Mouse (Mus musculus): ENCODE results near the gene Wfdc13. TPM values are rescaled to one million over a fixed set of nuclear protein-coding genes. Genes with fewer than 3 reads are reported as not detected.

The Wfdc13 gene
- polyA plus RNA-seq (2017; shearing (Covaris generic)), result 1.3 TPM

DNA sequence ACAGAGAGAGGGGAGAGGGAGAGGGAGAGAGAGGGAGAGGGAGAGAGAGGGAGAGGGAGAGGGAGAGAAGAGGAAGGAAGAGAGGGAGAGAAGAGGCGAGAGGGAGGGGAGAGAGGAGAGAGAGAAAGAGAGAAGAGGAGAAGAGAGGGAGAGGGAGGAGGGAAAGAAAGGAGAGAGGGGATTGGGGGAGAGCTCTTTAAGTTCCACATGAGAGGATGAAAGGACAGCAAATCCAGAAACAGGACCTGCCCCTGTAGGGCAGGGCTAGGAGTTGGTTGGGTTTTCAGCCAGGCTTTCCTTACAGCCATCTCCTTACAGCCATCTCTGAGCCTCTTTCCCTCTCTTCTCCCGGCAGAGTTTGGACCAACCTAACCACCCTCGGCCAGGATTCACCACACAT lies at the start of gene Wfdc13:
Gene Wfdc13, plus strand, starts transcription at position 301 of the 400 bp plus-strand sequence.

DNA sequence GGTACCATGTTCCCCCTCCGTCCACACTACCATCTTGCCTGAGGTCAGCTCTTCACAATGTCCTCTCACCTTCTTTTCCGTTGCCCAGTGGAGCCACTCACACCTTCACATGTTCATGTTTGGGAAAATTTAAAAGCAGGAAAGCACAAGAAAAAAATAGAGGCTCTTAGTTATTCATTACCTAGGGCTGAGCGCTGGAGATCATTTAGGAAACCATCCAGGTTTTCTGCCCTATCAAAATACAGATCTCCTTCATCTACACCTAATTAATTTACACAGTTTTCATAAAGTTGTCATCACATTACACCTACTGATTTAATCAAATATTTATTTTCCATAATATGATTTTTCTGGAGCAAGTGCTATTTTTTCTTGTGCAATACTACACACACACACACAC lies 46.2 kb upstream of the Wfdc13 start, which contains the start of gene Wfdc16:
Gene Wfdc16, minus strand, starts transcription at position 101 of the 400 bp plus-strand sequence.

DNA sequence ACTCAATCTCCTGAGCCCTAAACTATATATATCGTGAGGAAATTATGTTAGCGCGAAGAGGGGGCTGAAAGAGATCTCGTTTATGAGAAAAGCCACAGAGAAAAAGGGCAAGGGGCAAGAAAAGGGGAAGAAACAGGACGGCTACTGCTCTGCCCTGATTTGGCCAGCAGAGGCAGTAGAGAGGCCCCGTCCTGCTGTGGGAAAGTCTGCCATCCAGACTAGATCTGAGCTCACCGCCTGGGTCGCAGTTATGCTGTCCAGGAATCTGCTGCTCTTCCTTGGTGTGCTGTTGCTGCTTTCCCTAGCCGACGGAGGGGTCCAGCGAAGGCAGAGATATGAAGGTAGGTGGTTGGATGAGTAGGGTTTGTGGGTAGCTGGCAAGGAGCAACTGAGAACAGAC lies 29.0 kb upstream of the Wfdc13 start, which contains the start of gene Wfdc10:
Gene Wfdc10, plus strand, starts transcription at position 189 of the 400 bp plus-strand sequence.

DNA sequence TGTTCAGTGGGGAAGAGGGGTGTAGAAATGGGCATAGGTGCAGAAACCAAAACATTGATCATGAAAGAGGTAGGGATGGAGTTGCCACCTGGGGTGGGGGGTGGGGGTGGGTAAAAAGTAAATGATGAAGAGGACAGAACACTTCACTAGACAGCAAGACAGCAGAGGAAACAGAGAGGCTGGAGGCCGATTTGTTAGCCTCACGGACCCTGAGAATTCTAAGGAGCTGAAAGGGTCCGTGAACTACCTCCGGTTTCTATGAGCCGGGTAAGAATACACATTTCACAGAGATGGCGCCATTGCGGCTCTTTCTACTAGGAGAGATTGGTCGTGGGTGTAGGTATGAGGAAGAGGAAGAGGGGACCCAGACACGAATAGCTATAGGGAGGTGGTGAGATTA lies 28.4 kb upstream of the Wfdc13 start, which contains the start of gene Wfdc9:
Gene Wfdc9, minus strand, starts transcription at position 101 of the 400 bp plus-strand sequence.

DNA sequence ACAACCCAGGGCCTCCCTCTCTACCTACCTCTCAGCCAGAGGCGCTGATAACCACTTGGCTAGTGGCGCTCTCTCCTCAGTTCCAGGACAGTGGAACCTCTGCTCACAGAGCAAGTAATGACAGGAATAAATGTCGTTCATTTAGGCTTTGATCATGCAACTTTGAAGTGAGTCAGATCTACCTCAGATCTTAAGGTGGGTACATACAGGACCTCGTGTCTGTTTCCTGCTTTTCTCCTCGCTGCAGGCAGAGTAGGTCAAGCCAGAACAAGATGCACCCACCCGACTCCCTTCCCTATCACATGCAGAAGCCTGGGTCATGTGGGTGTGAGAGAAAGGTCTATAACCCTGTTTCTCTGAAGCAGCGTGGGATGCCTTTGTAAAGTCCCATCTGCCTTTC lies 10.9 kb upstream of the Wfdc13 start, which contains the start of gene Wfdc11:
Gene Wfdc11, minus strand, starts transcription at position 101 of the 400 bp plus-strand sequence.

DNA sequence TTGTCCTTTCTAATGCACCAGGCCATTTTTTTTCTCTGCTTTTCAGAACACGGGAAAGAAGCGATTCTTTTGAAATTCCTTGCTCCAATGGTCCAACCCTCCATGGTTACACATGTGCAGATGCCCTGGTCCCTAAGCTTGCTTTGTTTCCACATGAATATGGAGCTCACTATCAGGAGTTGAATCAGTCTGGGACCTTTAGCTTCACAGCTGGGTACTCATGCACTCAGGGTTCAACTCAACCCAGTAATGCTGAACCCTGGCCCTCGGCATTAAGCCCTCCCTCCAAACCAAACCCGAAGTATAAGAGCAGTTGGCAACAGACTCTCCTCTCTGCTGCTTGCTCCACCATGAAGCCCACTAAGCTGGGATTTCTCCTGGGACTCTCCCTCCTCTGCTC lies 13.3 kb downstream of the Wfdc13 start, which contains the start of gene Spint4:
Gene Spint4, plus strand, starts transcription at position 301 of the 400 bp plus-strand sequence.

DNA sequence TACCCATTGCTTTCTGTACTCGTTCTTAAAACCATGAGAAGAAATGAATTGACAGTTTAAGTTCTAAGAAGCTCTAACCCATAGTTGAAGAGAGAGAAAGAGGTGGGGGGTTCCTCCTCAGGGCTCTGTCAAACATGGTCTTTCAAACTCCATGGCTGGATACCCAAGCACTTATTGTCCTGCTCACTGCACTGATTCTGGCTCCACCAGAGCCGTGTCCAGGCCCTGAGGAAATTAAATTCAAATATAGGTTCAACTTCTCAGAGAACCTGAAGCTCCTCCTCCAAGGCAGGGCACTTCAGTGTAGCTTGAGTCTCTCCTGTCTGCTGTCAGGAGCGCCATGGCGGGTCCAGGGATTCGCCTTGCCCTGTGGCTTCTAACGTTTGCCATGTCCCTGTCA lies 30.1 kb downstream of the Wfdc13 start, which contains the start of gene Spint5:
Gene Spint5, plus strand, starts transcription at position 301 of the 400 bp plus-strand sequence.

Other genes starting within 250 kb of the Wfdc13 start
- gene Sdc4, start 241.2 kb upstream of the Wfdc13 start, polyA plus RNA-seq (2017; shearing (Covaris generic)), result 0.63 TPM
- 86.9 TPM for gene Sys1, start 228.1 kb upstream of the Wfdc13 start, polyA plus RNA-seq (2017; shearing (Covaris generic))
- gene Gm20458, start 224.1 kb upstream of the Wfdc13 start, polyA plus RNA-seq (2017; shearing (Covaris generic)), result 11.7 TPM
- 0.41 TPM for gene Trp53tg5, start 211.4 kb upstream of the Wfdc13 start, polyA plus RNA-seq (2017; shearing (Covaris generic))
- 1.6 TPM for gene Dbndd2, start 199.0 kb upstream of the Wfdc13 start, polyA plus RNA-seq (2017; shearing (Covaris generic))
- 12.8 TPM for gene Pigt, start 187.6 kb upstream of the Wfdc13 start, polyA plus RNA-seq (2017; shearing (Covaris generic))
- not detected for gene Wfdc2, start 122.7 kb upstream of the Wfdc13 start, polyA plus RNA-seq (2017; shearing (Covaris generic))
- not detected for gene Spint3, start 111.6 kb upstream of the Wfdc13 start, polyA plus RNA-seq (2017; shearing (Covaris generic))
- gene Wfdc6a, start 99.7 kb upstream of the Wfdc13 start, polyA plus RNA-seq (2017; shearing (Covaris generic)), result 0.49 TPM
- gene Eppin, start 91.5 kb upstream of the Wfdc13 start, polyA plus RNA-seq (2017; shearing (Covaris generic)), result not detected
- gene Wfdc6b, start 71.6 kb upstream of the Wfdc13 start, polyA plus RNA-seq (2017; shearing (Covaris generic)), result not detected
- not detected for gene Wfdc8, start 71.5 kb upstream of the Wfdc13 start, polyA plus RNA-seq (2017; shearing (Covaris generic))
- gene Wfdc16, start 46.3 kb upstream of the Wfdc13 start, polyA plus RNA-seq (2017; shearing (Covaris generic)), result not detected
- not detected for gene Wfdc10, start 29.1 kb upstream of the Wfdc13 start, polyA plus RNA-seq (2017; shearing (Covaris generic))
- gene Wfdc9, start 28.5 kb upstream of the Wfdc13 start, polyA plus RNA-seq (2017; shearing (Covaris generic)), result not detected
- not detected for gene Wfdc11, start 11.0 kb upstream of the Wfdc13 start, polyA plus RNA-seq (2017; shearing (Covaris generic))
- gene Spint4, start 13.4 kb downstream of the Wfdc13 start, polyA plus RNA-seq (2017; shearing (Covaris generic)), result not detected
- not detected for gene Spint5, start 30.2 kb downstream of the Wfdc13 start, polyA plus RNA-seq (2017; shearing (Covaris generic))
- 0.34 TPM for gene Wfdc3, start 60.8 kb downstream of the Wfdc13 start, polyA plus RNA-seq (2017; shearing (Covaris generic))
- gene Dnttip1, start 60.9 kb downstream of the Wfdc13 start, polyA plus RNA-seq (2017; shearing (Covaris generic)), result 49.6 TPM
- gene Ube2c, start 84.8 kb downstream of the Wfdc13 start, polyA plus RNA-seq (2017; shearing (Covaris generic)), result 0.96 TPM
- not detected for gene Tnnc2, start 94.9 kb downstream of the Wfdc13 start, polyA plus RNA-seq (2017; shearing (Covaris generic))
- 5.0 TPM for gene Snx21, start 100.7 kb downstream of the Wfdc13 start, polyA plus RNA-seq (2017; shearing (Covaris generic))
- 26.4 TPM for gene Acot8, start 119.8 kb downstream of the Wfdc13 start, polyA plus RNA-seq (2017; shearing (Covaris generic))
- gene Zswim3, start 120.0 kb downstream of the Wfdc13 start, polyA plus RNA-seq (2017; shearing (Covaris generic)), result 3.5 TPM
- gene Zswim1, start 137.6 kb downstream of the Wfdc13 start, polyA plus RNA-seq (2017; shearing (Covaris generic)), result 15.3 TPM
- not detected for gene Spata25, start 143.4 kb downstream of the Wfdc13 start, polyA plus RNA-seq (2017; shearing (Covaris generic))
- gene Ctsa, start 147.8 kb downstream of the Wfdc13 start, polyA plus RNA-seq (2017; shearing (Covaris generic)), result 161 TPM
- gene Neurl2, start 148.3 kb downstream of the Wfdc13 start, polyA plus RNA-seq (2017; shearing (Covaris generic)), result 1.0 TPM
- gene Pltp, start 172.6 kb downstream of the Wfdc13 start, polyA plus RNA-seq (2017; shearing (Covaris generic)), result 5.1 TPM
- gene Pcif1, start 194.2 kb downstream of the Wfdc13 start, polyA plus RNA-seq (2017; shearing (Covaris generic)), result 150 TPM
- 40.3 TPM for gene Zfp335, start 226.7 kb downstream of the Wfdc13 start, polyA plus RNA-seq (2017; shearing (Covaris generic))

Data from effector memory CD4-positive, alpha-beta T cell, adult 7 months (primary cell).